Mouse (Mus musculus): ENCODE measurements around the gene Col9a2. TPM values are rescaled to one million over a fixed set of nuclear protein-coding genes. Genes with fewer than 3 reads are reported as not detected.

Col9a2 gene
- total RNA-seq, 2 experiments from 2014 or later: not detected

- ATAC-seq (replicated peaks; ENCODE audit: poor library complexity): no peak
These were observed 38.9 kb downstream of the Col9a2 start for GRCm38 (mm10) chr4:121077915-121078646.

DNA sequence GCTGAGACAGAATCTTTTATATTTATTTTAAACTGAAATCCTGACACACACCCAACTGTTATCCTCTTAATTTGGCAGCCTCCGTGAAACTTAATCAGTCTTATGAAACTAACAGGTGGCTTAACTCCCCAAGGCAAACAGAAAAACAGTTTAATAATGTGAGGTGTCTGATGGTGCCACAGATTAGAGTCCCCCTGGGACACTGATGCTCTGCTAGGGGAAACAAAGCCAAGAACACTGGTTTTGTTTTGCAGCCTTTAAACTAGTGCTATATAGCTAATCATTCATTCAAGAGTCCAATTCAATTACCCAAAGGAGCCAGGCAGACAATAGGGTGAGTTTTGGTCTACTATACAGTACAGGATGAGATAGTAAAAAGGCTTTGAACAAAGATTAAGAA lies 41.2 kb downstream of the Col9a2 start:
- ATAC-seq (replicated peaks; ENCODE audit: poor library complexity): no peak

DNA sequence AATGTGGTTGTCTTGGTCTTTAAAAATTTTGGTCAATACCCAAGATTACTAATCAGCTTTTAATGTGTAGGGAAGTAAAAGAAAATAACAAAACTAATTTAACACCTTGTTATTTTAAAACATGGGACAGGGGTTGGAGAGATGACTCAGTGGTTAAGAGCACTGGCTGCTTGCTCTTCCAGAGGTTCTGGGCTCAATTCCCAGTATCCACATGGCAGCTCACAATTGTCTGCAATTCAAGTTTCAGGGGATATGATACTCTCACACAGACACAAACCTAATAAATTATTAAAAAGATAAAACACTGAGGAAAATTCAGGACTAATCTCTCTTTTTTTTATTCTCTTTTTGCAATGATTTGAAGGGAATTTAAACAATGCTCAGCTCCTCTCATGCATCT lies 45.3 kb downstream of the Col9a2 start:
- ATAC-seq (replicated peaks; ENCODE audit: poor library complexity): no peak

- no peak for ATAC-seq (replicated peaks; ENCODE audit: poor library complexity)
These were observed 49.5 kb downstream of the Col9a2 start for GRCm38 (mm10) chr4:121088696-121089095.

GRCm38 (mm10) chr4:121090211-121090610 lies 51.0 kb downstream of the Col9a2 start:
- no peak for ATAC-seq (replicated peaks; ENCODE audit: poor library complexity)

DNA sequence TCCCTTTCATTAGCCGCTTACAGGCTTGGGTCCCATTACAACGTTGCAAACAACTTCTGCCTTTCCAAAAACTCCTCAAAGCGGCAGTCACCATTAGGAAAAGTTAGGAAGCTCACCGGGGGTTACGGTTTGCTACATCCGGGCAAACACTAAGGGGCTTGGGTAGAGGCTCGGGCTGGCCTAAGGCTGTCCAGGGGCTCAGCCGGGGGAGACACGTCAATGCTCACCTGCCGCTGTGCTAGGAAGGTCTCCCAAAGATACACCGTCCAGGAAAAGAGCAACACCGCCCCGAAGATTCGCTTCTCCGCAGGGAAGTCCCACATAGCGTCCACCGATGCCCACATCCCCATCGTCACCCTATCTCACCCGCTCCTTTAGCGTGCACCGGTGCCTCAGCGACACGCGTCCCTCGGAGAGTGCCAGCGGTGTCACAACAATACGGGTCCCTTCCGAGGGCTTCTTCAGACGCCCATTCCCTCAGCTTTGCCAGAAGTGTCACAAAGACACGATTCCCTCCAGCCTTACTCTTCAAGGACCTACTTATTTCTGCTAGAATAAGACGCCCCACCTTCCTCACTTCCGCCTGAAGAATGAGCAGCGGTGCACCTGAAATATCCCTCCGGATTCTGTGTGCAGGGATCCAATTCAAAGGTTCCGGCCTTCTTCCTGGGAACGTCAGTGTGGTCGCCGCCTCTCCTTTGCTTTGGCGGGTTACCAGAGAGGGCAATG lies 58.6 kb downstream of the Col9a2 start, which contains the start of gene Zmpste24:
Gene Zmpste24, minus strand, starts transcription at position 592 of the 729 bp plus-strand sequence.
- peak; percentile 94 for ATAC-seq (replicated peaks; ENCODE audit: poor library complexity)

DNA sequence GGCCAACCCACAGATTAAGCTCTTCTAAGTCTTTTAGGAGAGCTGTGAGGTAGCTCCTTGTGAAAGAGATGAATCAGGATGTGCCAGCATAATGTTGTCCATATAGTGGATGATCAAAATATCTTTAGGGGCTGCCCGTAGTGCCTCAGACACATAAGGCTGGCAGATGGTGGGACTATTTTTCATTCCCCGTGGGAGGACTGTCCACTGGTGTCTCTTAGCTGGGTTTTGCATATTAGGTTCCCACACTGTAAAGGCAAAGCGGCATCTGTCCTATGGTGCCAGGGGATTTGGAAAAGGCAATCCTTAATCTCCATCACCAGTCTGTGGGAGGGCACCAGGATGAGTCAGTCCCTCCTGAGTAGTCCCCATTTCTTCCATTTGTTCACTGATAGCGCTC lies 64.1 kb downstream of the Col9a2 start:
- ATAC-seq (replicated peaks; ENCODE audit: poor library complexity): no peak

Other genes starting within 250 kb of the Col9a2 start
- gene Nfyc, start 207.8 kb upstream of the Col9a2 start, total RNA-seq (2015): 60.6 and 69.9 TPM in 2 replicates
- 40.8 and 41.5 TPM in 2 replicates for gene Nfyc, start 207.8 kb upstream of the Col9a2 start, total RNA-seq (2017)
- gene Rims3, start 184.6 kb upstream of the Col9a2 start, total RNA-seq (2015): 0.02 and 0.07 TPM in 2 replicates
- 0.14 TPM in 1 of 2 replicates, not detected in the other for gene Rims3, start 184.6 kb upstream of the Col9a2 start, total RNA-seq (2017)
- 16.2 and 18.7 TPM in 2 replicates for gene Exo5, start 114.4 kb upstream of the Col9a2 start, total RNA-seq (2015)
- gene Exo5, start 114.4 kb upstream of the Col9a2 start, total RNA-seq (2017): 15.6 and 21.3 TPM in 2 replicates
- gene Zfp69, start 87.7 kb upstream of the Col9a2 start, total RNA-seq (2015): 2.1 and 3.0 TPM in 2 replicates
- gene Zfp69, start 87.7 kb upstream of the Col9a2 start, total RNA-seq (2017): 0.95 and 2.6 TPM in 2 replicates
- 46.0 and 53.8 TPM in 2 replicates for gene Smap2, start 22.1 kb upstream of the Col9a2 start, total RNA-seq (2015)
- 21.9 and 26.8 TPM in 2 replicates for gene Smap2, start 22.1 kb upstream of the Col9a2 start, total RNA-seq (2017)
- gene Zmpste24, start 58.9 kb downstream of the Col9a2 start, total RNA-seq (2015): 67.2 and 71.8 TPM in 2 replicates
- gene Zmpste24, start 58.9 kb downstream of the Col9a2 start, total RNA-seq (2017): 67.1 and 70.9 TPM in 2 replicates
- gene Tmco2, start 69.8 kb downstream of the Col9a2 start, total RNA-seq (2015): not detected in 2 replicates
- gene Tmco2, start 69.8 kb downstream of the Col9a2 start, total RNA-seq (2017): not detected in 2 replicates
- 16.4 and 16.7 TPM in 2 replicates for gene Rlf, start 175.7 kb downstream of the Col9a2 start, total RNA-seq (2015)
- 22.1 and 29.8 TPM in 2 replicates for gene Rlf, start 175.7 kb downstream of the Col9a2 start, total RNA-seq (2017)

Measured in megakaryocyte progenitor cell, adult 5-6 weeks (primary cell).